Mouse (Mus musculus): ENCODE measurements at regions not wholly inside any gene's neighbourhood (a gene's known extent, or its start where the extent isn't known, plus 50 kb on each side); places are given as distances from the start of the nearest gene placed in this dataset.

DNA sequence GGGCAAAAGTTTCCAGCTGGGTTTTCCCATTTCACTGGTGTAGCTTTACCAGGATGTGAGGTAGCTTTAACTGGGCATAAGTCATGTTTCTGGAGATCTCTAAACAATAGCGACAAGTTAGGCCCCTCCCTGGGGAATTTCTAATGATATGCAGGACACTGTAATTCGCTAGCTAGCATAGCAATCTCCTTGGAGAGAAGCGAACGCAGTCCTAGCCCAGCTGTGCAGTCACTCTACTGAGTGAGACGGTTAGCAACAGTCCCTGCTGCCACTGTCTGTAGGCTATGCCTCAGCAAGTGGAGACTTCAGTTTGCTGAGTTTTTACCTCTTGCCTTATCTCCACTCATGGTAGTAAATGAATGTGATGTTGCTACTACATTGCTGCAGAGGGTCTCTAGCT is 416.1 kb downstream of the Pros1 start:
- Histone ChIP-seq H3K4me2 (ENCODE audit: low read depth, low read length) (no peak overlapping the region), H3K4me1 (ENCODE audit: control insufficient read depth, insufficient read depth, low read length) (no peaks in the 10 kb centered on the region), H3K9ac (replicated peaks; ENCODE audit: low read length) (no peak overlapping the region), H3K4me3 (ENCODE audit: low read depth, low read length) (no peak overlapping the region), H3K9me3 (replicated peaks; ENCODE audit: control insufficient read depth, low read length) (no peaks in the 10 kb centered on the region), H3K27ac (replicated peaks; ENCODE audit: low read depth, low read length) (no peak overlapping the region), H3K27me3 (ENCODE audit: control insufficient read depth, insufficient read depth, low read length) (no peaks in the 10 kb centered on the region), H3K36me3 (replicated peaks; ENCODE audit: control insufficient read depth, insufficient read depth, low read depth, low read length) (no peaks in the 10 kb centered on the region)
- ATAC-seq (replicated peaks; ENCODE audit: insufficient number of reproducible peaks, low FRiP score, low TSS enrichment, low read depth), result 0 out of 2 replicates have a peak, but pooled peaks have one; percentile 48
- DNase-seq (ENCODE audit: low spot score), result peak; percentile 19
- 22% methylated on average over 5 of the region's 5 CpGs for WGBS

GRCm38 (mm10) chr16:63277556-63277955 is 423.4 kb downstream of the Pros1 start:
- DNase-seq (ENCODE audit: low spot score) (no peak), ATAC-seq (replicated peaks; ENCODE audit: insufficient number of reproducible peaks, low FRiP score, low TSS enrichment, low read depth) (no peak)
- no peak overlapping the region for H3K27ac ChIP-seq (replicated peaks; ENCODE audit: low read depth, low read length)
- no peak overlapping the region for H3K4me3 ChIP-seq (ENCODE audit: low read depth, low read length)
- H3K9ac ChIP-seq (replicated peaks; ENCODE audit: low read length), result no peak overlapping the region
- no peaks in the 10 kb centered on the region for H3K4me1 ChIP-seq (ENCODE audit: control insufficient read depth, insufficient read depth, low read length)
- 77% methylated on average over 1 of the region's 1 CpGs for WGBS
- no peaks in the 10 kb centered on the region for H3K27me3 ChIP-seq (ENCODE audit: control insufficient read depth, insufficient read depth, low read length)
- no peaks in the 10 kb centered on the region for H3K36me3 ChIP-seq (replicated peaks; ENCODE audit: control insufficient read depth, insufficient read depth, low read depth, low read length)
- no peaks in the 10 kb centered on the region for H3K9me3 ChIP-seq (replicated peaks; ENCODE audit: control insufficient read depth, low read length)
- no peak overlapping the region for H3K4me2 ChIP-seq (ENCODE audit: low read depth, low read length)

GRCm38 (mm10) chr16:63278259-63278697 is 424.2 kb downstream of the Pros1 start:
- ATAC-seq (replicated peaks; ENCODE audit: insufficient number of reproducible peaks, low FRiP score, low TSS enrichment, low read depth), result 0 out of 2 replicates have a peak, but pooled peaks have one; percentile 39
- WGBS, result 54% methylated on average over 2 of the region's 2 CpGs

DNA sequence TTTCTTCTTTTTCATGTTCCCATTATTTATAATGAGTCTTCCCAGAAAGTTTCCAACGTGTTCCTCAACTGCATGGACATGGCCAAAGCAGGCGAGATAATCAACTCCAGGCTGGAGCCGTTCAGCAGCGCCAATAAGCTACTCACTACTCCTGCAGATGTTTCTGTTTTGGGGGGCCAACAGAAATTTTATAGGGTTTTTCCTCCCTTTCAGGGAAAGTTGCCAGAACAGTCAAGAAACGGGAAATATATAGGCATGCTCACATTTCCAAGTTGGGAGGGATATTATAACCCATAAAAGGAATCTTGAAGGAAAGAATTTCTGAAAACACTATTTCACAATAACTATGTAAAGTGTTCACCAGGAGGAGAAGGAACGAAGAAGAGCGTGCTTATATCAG is 433.5 kb downstream of the Pros1 start:
- WGBS, result 48% methylated on average over 7 of the region's 7 CpGs
- ATAC-seq (replicated peaks; ENCODE audit: insufficient number of reproducible peaks, low FRiP score, low TSS enrichment, low read depth) (no peak), DNase-seq (ENCODE audit: low spot score) (peak; percentile 77)
- Histone ChIP-seq H3K27ac (replicated peaks; ENCODE audit: low read depth, low read length) (no peak overlapping the region), H3K27me3 (ENCODE audit: control insufficient read depth, insufficient read depth, low read length) (no peaks in the 10 kb centered on the region), H3K9me3 (replicated peaks; ENCODE audit: control insufficient read depth, low read length) (no peaks in the 10 kb centered on the region), H3K36me3 (replicated peaks; ENCODE audit: control insufficient read depth, insufficient read depth, low read depth, low read length) (no peaks in the 10 kb centered on the region), H3K4me2 (ENCODE audit: low read depth, low read length) (no peak overlapping the region), H3K4me3 (ENCODE audit: low read depth, low read length) (no peak overlapping the region), H3K9ac (replicated peaks; ENCODE audit: low read length) (no peak overlapping the region), H3K4me1 (ENCODE audit: control insufficient read depth, insufficient read depth, low read length) (no peaks in the 10 kb centered on the region)

More at GRCm38 (mm10) chr16:63278259-63278697, 424.2 kb downstream of the Pros1 start:
- Histone ChIP-seq H3K27ac (replicated peaks; ENCODE audit: low read depth, low read length) (no peak overlapping the region), H3K36me3 (replicated peaks; ENCODE audit: control insufficient read depth, insufficient read depth, low read depth, low read length) (no peaks in the 10 kb centered on the region), H3K9me3 (replicated peaks; ENCODE audit: control insufficient read depth, low read length) (no peaks in the 10 kb centered on the region), H3K4me1 (ENCODE audit: control insufficient read depth, insufficient read depth, low read length) (no peaks in the 10 kb centered on the region), H3K27me3 (ENCODE audit: control insufficient read depth, insufficient read depth, low read length) (no peaks in the 10 kb centered on the region), H3K4me2 (ENCODE audit: low read depth, low read length) (no peak overlapping the region), H3K9ac (replicated peaks; ENCODE audit: low read length) (no peak overlapping the region), H3K4me3 (ENCODE audit: low read depth, low read length) (no peak overlapping the region)
- DNase-seq (ENCODE audit: low spot score), result peak; percentile 9

GRCm38 (mm10) chr16:63311676-63312075 is 457.6 kb downstream of the Pros1 start:
- Histone ChIP-seq H3K36me3 (replicated peaks; ENCODE audit: control insufficient read depth, insufficient read depth, low read depth, low read length) (no peaks in the 10 kb centered on the region), H3K4me3 (ENCODE audit: low read depth, low read length) (no peak overlapping the region), H3K4me1 (ENCODE audit: control insufficient read depth, insufficient read depth, low read length) (no peaks in the 10 kb centered on the region), H3K27ac (replicated peaks; ENCODE audit: low read depth, low read length) (no peak overlapping the region), H3K27me3 (ENCODE audit: control insufficient read depth, insufficient read depth, low read length) (no peaks in the 10 kb centered on the region), H3K9ac (replicated peaks; ENCODE audit: low read length) (no peak overlapping the region), H3K4me2 (ENCODE audit: low read depth, low read length) (no peak overlapping the region), H3K9me3 (replicated peaks; ENCODE audit: control insufficient read depth, low read length) (no peaks in the 10 kb centered on the region)
- ATAC-seq (replicated peaks; ENCODE audit: insufficient number of reproducible peaks, low FRiP score, low TSS enrichment, low read depth) (no peak), DNase-seq (ENCODE audit: low spot score) (no peak)
- WGBS, result 94% methylated on average over 1 of the region's 1 CpGs

GRCm38 (mm10) chr16:63313544-63313943 is 459.4 kb downstream of the Pros1 start:
- DNase-seq (ENCODE audit: low spot score) (no peak), ATAC-seq (replicated peaks; ENCODE audit: insufficient number of reproducible peaks, low FRiP score, low TSS enrichment, low read depth) (no peak)
- WGBS, result 93% methylated on average over 1 of the region's 1 CpGs
- Histone ChIP-seq H3K4me1 (ENCODE audit: control insufficient read depth, insufficient read depth, low read length) (no peaks in the 10 kb centered on the region), H3K4me2 (ENCODE audit: low read depth, low read length) (no peak overlapping the region), H3K4me3 (ENCODE audit: low read depth, low read length) (no peak overlapping the region), H3K27me3 (ENCODE audit: control insufficient read depth, insufficient read depth, low read length) (no peaks in the 10 kb centered on the region), H3K9ac (replicated peaks; ENCODE audit: low read length) (no peak overlapping the region), H3K27ac (replicated peaks; ENCODE audit: low read depth, low read length) (no peak overlapping the region), H3K36me3 (replicated peaks; ENCODE audit: control insufficient read depth, insufficient read depth, low read depth, low read length) (no peaks in the 10 kb centered on the region), H3K9me3 (replicated peaks; ENCODE audit: control insufficient read depth, low read length) (no peaks in the 10 kb centered on the region)

DNA sequence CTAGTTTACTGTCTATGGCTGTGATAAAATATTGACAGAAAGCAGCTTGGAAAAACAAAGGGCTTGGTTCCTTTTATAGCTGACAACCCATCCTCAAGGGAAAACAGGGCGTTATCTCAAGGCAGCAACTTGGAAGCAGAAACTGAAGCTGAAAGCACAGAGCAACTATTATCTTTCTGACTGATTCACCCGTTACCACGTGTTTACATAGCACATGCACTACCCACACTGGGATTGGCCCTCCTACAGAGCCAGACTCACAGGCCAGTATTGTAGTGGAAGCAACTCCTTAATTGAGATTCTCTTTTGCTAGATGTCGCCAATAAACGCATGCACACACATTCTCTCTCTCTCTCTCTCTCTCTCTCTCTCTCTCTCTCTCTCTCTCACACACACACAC is 465.5 kb downstream of the Pros1 start:
- DNase-seq (ENCODE audit: low spot score), result no peak
- Histone ChIP-seq H3K27ac (replicated peaks; ENCODE audit: low read depth, low read length) (no peak overlapping the region), H3K9me3 (replicated peaks; ENCODE audit: control insufficient read depth, low read length) (no peaks in the 10 kb centered on the region), H3K9ac (replicated peaks; ENCODE audit: low read length) (no peak overlapping the region), H3K4me2 (ENCODE audit: low read depth, low read length) (no peak overlapping the region), H3K4me1 (ENCODE audit: control insufficient read depth, insufficient read depth, low read length) (no peaks in the 10 kb centered on the region), H3K36me3 (replicated peaks; ENCODE audit: control insufficient read depth, insufficient read depth, low read depth, low read length) (no peaks in the 10 kb centered on the region), H3K4me3 (ENCODE audit: low read depth, low read length) (no peak overlapping the region), H3K27me3 (ENCODE audit: control insufficient read depth, insufficient read depth, low read length) (no peaks in the 10 kb centered on the region)
- 64% methylated on average over 5 of the region's 5 CpGs for WGBS
- no peak for ATAC-seq (replicated peaks; ENCODE audit: insufficient number of reproducible peaks, low FRiP score, low TSS enrichment, low read depth)

DNA sequence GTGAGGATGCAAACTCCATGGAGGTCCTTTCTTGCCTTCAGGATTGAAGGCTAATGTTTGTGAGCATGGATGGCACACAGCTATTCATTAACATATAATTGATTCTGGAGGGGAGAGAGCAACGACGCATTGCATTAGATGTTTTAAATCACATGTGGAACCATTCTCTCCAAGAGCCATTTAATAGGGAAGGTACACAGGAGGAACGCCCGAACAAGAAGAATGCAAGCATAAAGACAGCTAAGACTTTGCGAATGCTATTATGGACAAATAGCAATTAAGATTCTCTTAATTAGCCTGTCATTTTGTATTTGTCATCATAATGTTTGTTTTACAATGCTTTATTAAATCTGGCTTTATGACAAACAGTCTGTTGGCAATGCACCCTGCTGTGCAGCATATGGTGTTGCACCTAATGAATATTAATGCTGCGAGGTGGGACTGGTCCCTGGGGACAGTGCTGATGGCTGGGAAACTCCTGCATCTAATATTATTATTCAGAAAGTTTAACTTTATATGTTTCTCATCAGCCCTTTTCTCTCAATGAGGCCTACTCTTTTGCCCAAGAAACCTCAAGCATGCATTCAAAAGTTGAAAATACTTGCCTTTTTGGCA is 497.5 kb downstream of the Pros1 start:
- ATAC-seq (replicated peaks; ENCODE audit: insufficient number of reproducible peaks, low FRiP score, low TSS enrichment, low read depth), result no peak
- Histone ChIP-seq H3K4me2 (ENCODE audit: low read depth, low read length) (no peak overlapping the region), H3K4me1 (ENCODE audit: control insufficient read depth, insufficient read depth, low read length) (no peaks in the 10 kb centered on the region), H3K36me3 (replicated peaks; ENCODE audit: control insufficient read depth, insufficient read depth, low read depth, low read length) (no peaks in the 10 kb centered on the region), H3K9ac (replicated peaks; ENCODE audit: low read length) (no peak overlapping the region), H3K27me3 (ENCODE audit: control insufficient read depth, insufficient read depth, low read length) (no peaks in the 10 kb centered on the region), H3K4me3 (ENCODE audit: low read depth, low read length) (no peak overlapping the region), H3K9me3 (replicated peaks; ENCODE audit: control insufficient read depth, low read length) (no peaks in the 10 kb centered on the region), H3K27ac (replicated peaks; ENCODE audit: low read depth, low read length) (no peak overlapping the region)
- DNase-seq (ENCODE audit: low spot score), result no peak
- 75% methylated on average over 6 of the region's 6 CpGs for WGBS
